ENCODE assay signal across 27 mouse cellular contexts in genomic region chr5:34229503-34229902, GRCm38 (mm10). TPM values are rescaled to one million over a fixed set of nuclear protein-coding genes. Genes with fewer than 3 reads are reported as not detected.
"Had no signal": no experiment of that assay in that cellular context is flagged by ENCODE, and none has a peak within 500 bp of the region (broad histone marks: within the 10 kb centered on the region; RNA-seq: fewer than 3 reads in every experiment).

No protein-coding gene starts in this region.

- H3K4me1 ChIP-seq: hindbrain, embryonic 10.5 days; hindbrain, embryonic 12.5 days; intestine, embryonic 15.5 days had no signal

- H3K4me2 ChIP-seq: heart, embryonic 12.5 days; hindbrain, embryonic 12.5 days; hindbrain, embryonic 14.5 days; intestine, embryonic 15.5 days; limb, embryonic 12.5 days had no signal

- H3K27ac ChIP-seq: gastrocnemius, adult 2 months; heart, embryonic 10.5 days; hindbrain, embryonic 10.5 days; hindbrain, embryonic 12.5 days; hindbrain, embryonic 14.5 days; intestine, embryonic 15.5 days; layer of hippocampus, adult 2 months; left cerebral cortex, adult 2 months; limb, embryonic 10.5 days; limb, embryonic 12.5 days had no signal

- H3K9me3 ChIP-seq: heart, embryonic 10.5 days; heart, embryonic 12.5 days; hindbrain, embryonic 10.5 days; hindbrain, embryonic 12.5 days; intestine, embryonic 15.5 days; limb, embryonic 10.5 days; limb, embryonic 12.5 days had no signal

- H3K4me3 ChIP-seq: gastrocnemius, adult 2 months; heart, embryonic 10.5 days; heart, embryonic 12.5 days; hindbrain, embryonic 10.5 days; hindbrain, embryonic 12.5 days; intestine, embryonic 15.5 days; layer of hippocampus, adult 2 months; left cerebral cortex, adult 2 months; limb, embryonic 10.5 days; limb, embryonic 12.5 days had no signal

- H3K9ac ChIP-seq: heart, embryonic 12.5 days; hindbrain, embryonic 12.5 days; hindbrain, embryonic 14.5 days; intestine, embryonic 15.5 days; limb, embryonic 12.5 days had no signal

- H3K36me3 ChIP-seq: heart, embryonic 10.5 days; heart, embryonic 12.5 days; hindbrain, embryonic 10.5 days; hindbrain, embryonic 12.5 days; intestine, embryonic 15.5 days; limb, embryonic 10.5 days; limb, embryonic 12.5 days had no signal

- DNase-seq: gastrocnemius, adult 2 months; gastrocnemius, postnatal 10 days; gastrocnemius, postnatal 25 days; heart, adult 18-20 months; heart, postnatal 10 days; heart, postnatal 4 days; kidney, adult 18-20 months; kidney, adult 8-10 months; kidney, postnatal 10 days; kidney, postnatal 25 days; kidney, postnatal 4 days had no signal

- ATAC-seq: hindbrain, embryonic 16.5 days; inflammation-experienced regulatory T-cells, adult 6 months; intestine, embryonic 15.5 days; intestine, postnatal 0 days had no signal

- H3K27me3 ChIP-seq: hindbrain, embryonic 12.5 days; intestine, embryonic 15.5 days; limb, embryonic 12.5 days had no signal

RNA-seq across cellular contexts. Expression of gene Cfap99, which starts 58.9 kb away (rescaled TPM):
- polyA plus RNA-seq: heart, embryonic 10.5 days; hindbrain, embryonic 10.5 days; inflammation-experienced regulatory T-cells, adult 6 months; intestine, embryonic 15.5 days; intestine, postnatal 0 days; kidney, embryonic 14.5 days; kidney, embryonic 16.5 days; limb, embryonic 10.5 days; limb, embryonic 12.5 days; liver, adult 2 months had no signal
